Mouse (Mus musculus): ENCODE measurements around the gene Tshz2.

Tshz2 gene

GRCm38 (mm10) chr2:170116704-170117281 lies 484.0 kb downstream of the Tshz2 start:
- DNase-seq, result peak; percentile 72 to 79

- DNase-seq, result no peak
Observed at GRCm38 (mm10) chr2:170120139-170121027, 487.6 kb downstream of the Tshz2 start.
